Mouse (Mus musculus): ENCODE measurements around the gene Perm1.

Gene Perm1

GRCm38 (mm10) chr4:156215649-156216048 is at the start of gene Perm1:
Gene Perm1, plus strand, starts transcription at chr4:156215868.
- DNase-seq (ENCODE audit: low spot score), result no peak

- no peak for DNase-seq (ENCODE audit: low spot score)
Observed at GRCm38 (mm10) chr4:156166477-156166876, 49.2 kb upstream of the Perm1 start.

- no peak for DNase-seq (ENCODE audit: low spot score)
Observed at GRCm38 (mm10) chr4:156168611-156169010, 47.1 kb upstream of the Perm1 start.

- no peak for DNase-seq (ENCODE audit: low spot score)
Observed at GRCm38 (mm10) chr4:156169129-156169528, 46.5 kb upstream of the Perm1 start.

- no peak for DNase-seq (ENCODE audit: low spot score)
Observed at GRCm38 (mm10) chr4:156171828-156172227, 43.8 kb upstream of the Perm1 start.

GRCm38 (mm10) chr4:156177630-156178029 is 38.0 kb upstream of the Perm1 start:
- no peak for DNase-seq (ENCODE audit: low spot score)

- DNase-seq (ENCODE audit: low spot score), result no peak
Observed at GRCm38 (mm10) chr4:156183747-156184146, 31.9 kb upstream of the Perm1 start.

- no peak for DNase-seq (ENCODE audit: low spot score)
Observed at GRCm38 (mm10) chr4:156184291-156184954, 31.2 kb upstream of the Perm1 start.

GRCm38 (mm10) chr4:156185456-156185949 is 30.2 kb upstream of the Perm1 start:
- DNase-seq (ENCODE audit: low spot score), result no peak

- DNase-seq (ENCODE audit: low spot score), result no peak
Observed at GRCm38 (mm10) chr4:156185950-156186850, 29.5 kb upstream of the Perm1 start.

GRCm38 (mm10) chr4:156188162-156188810 is 27.4 kb upstream of the Perm1 start:
- no peak for DNase-seq (ENCODE audit: low spot score)

- no peak for DNase-seq (ENCODE audit: low spot score)
Observed at GRCm38 (mm10) chr4:156188811-156189323, 26.8 kb upstream of the Perm1 start.

GRCm38 (mm10) chr4:156192421-156193199 is 23.1 kb upstream of the Perm1 start:
- no peak for DNase-seq (ENCODE audit: low spot score)

- no peak for DNase-seq (ENCODE audit: low spot score)
Observed at GRCm38 (mm10) chr4:156193200-156193590, 22.5 kb upstream of the Perm1 start.

GRCm38 (mm10) chr4:156193906-156194305 is 21.8 kb upstream of the Perm1 start:
- DNase-seq (ENCODE audit: low spot score), result no peak

- no peak for DNase-seq (ENCODE audit: low spot score)
Observed at GRCm38 (mm10) chr4:156194346-156194745, 21.3 kb upstream of the Perm1 start.

- DNase-seq (ENCODE audit: low spot score), result peak; percentile 61
Observed at GRCm38 (mm10) chr4:156195927-156196870, 19.5 kb upstream of the Perm1 start.

- DNase-seq (ENCODE audit: low spot score), result no peak
Observed at GRCm38 (mm10) chr4:156197131-156197828, 18.4 kb upstream of the Perm1 start, which contains the start of gene Agrn. Gene Agrn, minus strand, starts transcription at chr4:156197488.

GRCm38 (mm10) chr4:156197829-156198205 is 17.9 kb upstream of the Perm1 start:
- DNase-seq (ENCODE audit: low spot score), result peak; percentile 97
